Mouse (Mus musculus) embryo, embryonic 11 days (tissue): ENCODE results near the gene Ifna16.
A peak's percentile ranks its signal among the peaks of the same experiment; 100 is the strongest.

Experiments
- DNase-seq: peaks from one replicate; pipeline ENCODE4 v3.0.0-alpha.2; 2015

Ifna16 gene

GRCm38 (mm10) chr4:88676824-88677223 is at the start of gene Ifna16:
Gene Ifna16 (minus strand): TSS chr4:88676924.
- DNase-seq, result no peak

DNA sequence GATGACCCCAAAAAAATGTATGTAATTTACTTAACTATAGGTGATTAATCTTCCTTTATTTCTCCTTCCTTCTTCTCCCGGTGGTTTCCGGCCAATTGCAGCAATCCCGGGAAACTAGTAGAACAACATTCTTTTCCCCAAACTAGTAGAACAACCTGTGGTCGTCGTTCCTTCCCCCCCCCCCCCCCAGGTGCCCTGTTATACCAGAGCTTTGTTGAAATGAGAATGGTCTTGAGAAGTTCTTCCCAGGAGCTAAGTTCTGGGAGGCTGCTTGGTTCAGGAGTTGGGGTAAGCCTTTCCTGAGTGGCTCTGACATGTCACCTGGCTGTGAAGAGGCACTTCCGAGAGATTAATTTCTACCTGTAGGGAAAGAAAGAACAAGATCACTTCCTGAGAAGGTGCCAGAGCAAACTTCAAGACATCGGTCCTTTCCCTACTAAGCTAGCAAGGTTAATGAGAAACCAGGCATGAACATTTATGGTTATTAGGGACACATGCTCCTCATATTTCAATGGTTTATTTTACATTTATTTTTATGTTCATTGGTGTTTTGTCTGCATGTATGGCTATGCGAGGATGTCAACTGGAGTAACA is 46.9 kb upstream of the Ifna16 start:
- DNase-seq, result no peak

GRCm38 (mm10) chr4:88721791-88722721 is 45.3 kb upstream of the Ifna16 start, which contains the start of the genes Gm26566 and Klhl9:
Gene Gm26566 (plus strand): TSS chr4:88721805.
Gene Klhl9 (minus strand): TSS chr4:88722465.
- DNase-seq, result peak; percentile 97

DNA sequence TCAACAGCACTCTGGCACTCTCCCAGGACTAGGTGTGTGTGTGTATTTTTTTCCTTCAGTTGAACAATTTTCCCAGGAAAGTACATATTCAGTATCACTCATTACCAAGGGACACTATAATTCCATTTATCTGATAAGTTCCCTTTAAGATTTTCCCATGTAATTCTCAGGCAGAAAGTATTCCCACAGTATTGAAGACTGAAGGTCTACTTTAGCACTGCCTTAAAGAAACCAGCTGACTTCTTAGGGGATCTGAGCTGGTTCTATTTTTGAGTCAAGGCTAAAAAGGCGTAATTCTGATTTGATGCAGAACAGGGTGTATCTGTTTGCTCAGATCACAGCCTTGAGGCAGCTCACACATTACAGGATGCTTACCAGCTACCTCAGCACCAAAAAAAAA is 42.0 kb upstream of the Ifna16 start:
- no peak for DNase-seq

- DNase-seq, result no peak
These were observed 38.3 kb upstream of the Ifna16 start for GRCm38 (mm10) chr4:88715059-88715458.

DNA sequence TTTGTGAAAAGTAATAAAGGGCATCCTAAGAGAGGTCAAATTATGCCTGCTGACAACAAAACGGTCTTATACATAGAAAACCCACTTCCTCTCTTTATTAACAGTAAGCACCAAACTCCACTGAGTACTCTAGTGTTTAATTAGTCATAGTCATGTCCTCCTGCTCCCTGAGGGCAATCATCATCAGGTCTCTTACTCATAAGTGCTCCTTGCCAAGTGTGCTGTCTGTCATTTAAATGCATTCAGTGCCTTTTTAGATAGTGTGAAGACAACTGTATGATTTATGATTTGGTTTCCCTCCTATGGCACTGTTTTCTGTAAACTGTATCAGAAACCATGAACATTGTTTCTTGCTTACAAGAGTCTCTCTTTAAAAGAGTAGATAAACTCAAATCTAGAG is 37.6 kb upstream of the Ifna16 start:
- DNase-seq, result no peak

GRCm38 (mm10) chr4:88707128-88707826 is 30.6 kb upstream of the Ifna16 start:
- no peak for DNase-seq

DNA sequence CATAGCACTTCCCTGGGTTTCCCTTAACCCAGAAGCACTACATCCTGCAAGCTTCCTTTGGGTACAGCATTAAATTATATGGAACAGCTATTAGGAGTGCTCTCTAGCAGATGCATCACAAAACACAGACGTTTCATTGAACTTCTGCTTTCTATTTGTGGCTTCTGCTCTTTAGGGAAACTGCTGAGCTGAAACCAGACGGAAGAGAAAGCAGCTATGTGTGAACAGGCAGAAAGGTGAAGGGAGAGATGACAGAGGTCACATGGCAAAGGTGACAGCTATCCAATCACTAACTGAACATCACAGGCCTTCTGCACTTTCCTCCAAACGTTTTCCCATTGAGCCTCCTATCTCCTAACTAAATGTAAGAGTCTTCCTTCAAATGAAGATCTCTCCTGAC is 29.2 kb upstream of the Ifna16 start:
- DNase-seq, result no peak

DNA sequence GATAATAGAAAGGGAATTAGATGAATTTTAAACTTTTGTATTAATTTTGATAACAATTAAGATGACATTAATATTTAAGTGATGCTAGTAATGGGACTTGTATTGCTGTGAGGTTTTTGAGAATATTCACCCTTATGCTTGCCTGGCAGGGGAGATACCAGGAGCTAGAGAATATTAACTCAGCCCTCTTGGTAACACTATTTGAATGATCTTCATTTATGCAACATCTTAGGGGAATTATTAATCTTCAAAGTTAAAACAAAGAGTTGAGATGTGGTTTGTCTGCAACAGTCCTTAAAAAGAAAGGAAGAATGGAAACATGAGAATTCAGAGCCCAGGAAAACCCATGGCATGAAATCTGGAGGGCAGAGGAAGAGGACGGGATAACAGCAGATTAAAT is 22.6 kb upstream of the Ifna16 start:
- DNase-seq, result no peak

GRCm38 (mm10) chr4:88698781-88699180 is 22.1 kb upstream of the Ifna16 start:
- no peak for DNase-seq

- DNase-seq, result no peak
These were observed 21.0 kb upstream of the Ifna16 start for GRCm38 (mm10) chr4:88697753-88698152.

DNA sequence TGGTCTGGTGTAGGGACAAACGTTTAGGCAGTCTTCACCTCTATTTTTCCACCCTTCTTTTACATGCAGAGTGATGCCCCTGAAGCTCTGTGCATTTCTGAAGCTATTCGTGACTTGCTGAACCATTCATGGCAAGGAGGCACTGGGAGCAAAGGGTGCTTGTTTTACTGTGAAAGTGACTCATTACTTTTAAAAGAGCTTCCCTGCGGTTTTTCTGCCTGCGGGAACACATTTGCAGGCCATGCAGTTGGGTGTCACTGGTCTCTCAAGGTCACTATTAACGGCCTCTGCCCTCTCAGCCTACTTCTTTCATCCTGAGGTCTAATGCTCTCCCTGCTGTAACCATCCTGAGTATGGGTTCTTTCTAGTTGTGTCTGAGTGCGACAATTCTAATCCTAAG is 20.4 kb upstream of the Ifna16 start:
- no peak for DNase-seq

- DNase-seq, result peak; percentile 82
These were observed 19.6 kb upstream of the Ifna16 start for GRCm38 (mm10) chr4:88696237-88696884.

- DNase-seq, result no peak
These were observed 16.7 kb upstream of the Ifna16 start for GRCm38 (mm10) chr4:88693392-88693791.

GRCm38 (mm10) chr4:88692537-88692936 is 15.8 kb upstream of the Ifna16 start:
- DNase-seq, result no peak

GRCm38 (mm10) chr4:88691259-88691658 is 14.5 kb upstream of the Ifna16 start, which contains the start of gene Ifnab:
Gene Ifnab (minus strand): TSS chr4:88691359.
- DNase-seq, result no peak

DNA sequence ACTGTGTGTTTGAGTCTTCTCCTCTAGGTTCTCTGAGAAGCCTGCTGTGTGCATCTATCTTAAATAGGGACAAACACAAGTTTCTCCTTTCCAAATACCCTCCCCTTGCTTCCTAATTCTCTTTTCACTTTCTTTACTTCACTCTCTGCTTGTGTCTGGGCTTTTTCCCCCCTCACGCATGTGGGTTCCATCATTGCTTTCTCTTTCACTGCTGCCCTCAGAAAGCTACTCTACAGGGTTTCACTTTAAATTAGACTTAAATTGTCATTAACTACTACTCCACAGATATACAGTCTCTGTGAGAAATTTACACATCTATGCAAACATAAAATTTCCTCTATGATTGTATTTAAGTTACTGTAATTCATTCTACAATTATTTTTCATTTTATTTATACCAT is 7.1 kb upstream of the Ifna16 start, which contains the start of gene Ifna2:
Gene Ifna2, minus strand, starts transcription at position 101 of the 400 bp plus-strand sequence.
- DNase-seq, result no peak

DNA sequence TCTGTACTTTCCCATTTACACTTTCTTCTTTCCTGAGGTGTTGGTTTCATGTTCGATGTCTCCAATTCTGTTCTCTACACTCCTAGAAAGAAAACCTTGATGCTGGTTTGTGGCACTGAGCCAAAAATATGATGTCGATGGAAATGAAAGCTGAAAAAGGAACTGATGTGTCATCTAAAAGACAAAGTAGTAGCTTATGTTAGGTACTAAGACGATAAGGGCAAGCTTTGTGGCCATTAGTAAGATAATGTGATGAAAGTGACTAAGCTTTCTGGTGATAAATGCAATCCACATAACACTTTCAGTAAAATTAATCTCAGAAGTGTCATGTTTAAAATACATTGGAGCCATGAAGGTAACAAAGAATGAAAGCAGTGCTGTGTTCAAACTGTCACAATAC is 4.6 kb upstream of the Ifna16 start:
- DNase-seq, result no peak

- DNase-seq, result peak; percentile 50
These were observed 3.6 kb upstream of the Ifna16 start for GRCm38 (mm10) chr4:88680362-88680761.

GRCm38 (mm10) chr4:88655461-88655860 is 21.3 kb downstream of the Ifna16 start:
- DNase-seq, result no peak

DNA sequence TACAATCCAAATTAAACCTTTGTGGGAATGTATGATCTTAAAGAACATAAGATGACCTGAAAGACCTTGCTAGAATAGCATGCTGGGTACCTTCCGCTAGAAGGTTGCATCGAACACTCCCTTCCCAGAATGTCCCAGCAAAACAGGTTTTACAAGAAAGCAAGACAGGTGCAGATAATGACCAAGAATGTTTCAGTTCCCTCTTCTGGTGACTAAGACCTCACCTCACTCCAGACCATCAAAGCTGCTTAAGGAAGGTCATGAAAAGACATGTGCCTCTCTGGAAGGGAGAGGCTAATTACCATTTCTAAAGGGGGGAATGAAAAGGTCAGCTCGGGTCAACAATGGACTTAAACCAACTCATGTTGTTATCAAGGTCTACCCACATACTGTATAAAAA is 23.1 kb downstream of the Ifna16 start:
- no peak for DNase-seq

DNA sequence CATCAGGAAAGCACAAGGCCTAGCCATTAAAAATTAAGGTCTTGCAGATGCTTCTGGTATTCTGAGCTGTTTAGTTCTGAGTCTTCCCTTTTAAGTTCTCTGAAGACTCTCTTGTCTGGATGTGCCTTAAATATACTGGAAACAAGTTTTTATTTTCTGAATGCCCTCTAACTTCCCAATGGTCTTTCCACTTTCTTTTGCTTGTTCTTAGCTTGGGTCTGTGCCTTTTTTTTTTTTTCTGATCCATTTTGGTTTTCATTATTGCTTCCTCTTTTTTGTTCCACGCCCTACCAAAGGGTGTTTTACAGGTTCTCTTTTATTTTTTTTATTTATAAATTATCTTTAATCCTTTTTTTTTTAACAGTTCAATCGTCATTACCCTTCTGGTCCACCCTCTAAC is 32.4 kb downstream of the Ifna16 start, which contains the start of gene Ifna13:
Gene Ifna13, minus strand, starts transcription at position 101 of the 400 bp plus-strand sequence.
- DNase-seq, result no peak

DNA sequence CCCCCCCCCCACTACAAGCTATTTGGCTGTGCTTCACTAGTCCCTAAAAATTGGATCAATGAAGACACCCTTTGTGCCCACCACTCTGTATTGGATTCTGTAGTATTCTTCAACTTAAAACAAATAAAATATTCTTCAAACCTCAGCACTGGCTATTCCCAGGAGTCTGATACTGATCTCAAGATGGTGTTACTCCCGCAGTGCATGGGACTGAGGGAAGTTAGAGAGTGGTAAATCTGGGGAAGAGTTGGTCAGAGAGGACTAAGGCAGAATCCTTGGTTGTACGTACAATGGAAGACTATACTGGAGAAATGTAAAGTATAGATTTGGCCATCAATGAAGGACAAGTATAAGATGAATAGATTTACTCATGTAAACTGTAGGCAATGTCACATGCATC is 34.2 kb downstream of the Ifna16 start:
- DNase-seq, result peak; percentile 16
